Mouse (Mus musculus): ENCODE measurements around the gene Ttyh3. TPM values are rescaled to one million over a fixed set of nuclear protein-coding genes. Genes with fewer than 3 reads are reported as not detected.

Ttyh3 gene
- total and polyA plus RNA-seq, 2 experiments from 2014 or later: 56.6 to 196 TPM

- H3K4me2 ChIP-seq (ENCODE audit: low read depth, low read length, poor library complexity, severe bottlenecking): no peak overlapping the region
- peaks cover 22% of the 10 kb centered on the region for H3K36me3 ChIP-seq (ENCODE audit: insufficient read depth, low read length)
- 89% methylated on average over 4 of the region's 4 CpGs for WGBS
- no peak for ATAC-seq (ENCODE audit: low FRiP score)
- H3K4me1 ChIP-seq (ENCODE audit: insufficient read depth, low read length): peaks cover 8% of the 10 kb centered on the region; the same call in 1 of the 2 replicates
- no peak for DNase-seq (ENCODE audit: low spot score)
- no peak overlapping the region for H3K27ac ChIP-seq (ENCODE audit: low read depth, low read length)
- H3K9ac ChIP-seq (replicated peaks; ENCODE audit: low read length, poor library complexity, severe bottlenecking): no peak overlapping the region
- no peaks in the 10 kb centered on the region for H3K9me3 ChIP-seq (ENCODE audit: low read length)
- H3K27me3 ChIP-seq (ENCODE audit: insufficient read depth, low read length): no peaks in the 10 kb centered on the region
- H3K4me3 ChIP-seq (ENCODE audit: low read depth, low read length): no peak overlapping the region
- no peak for TF ChIP-seq CTCF (IDR thresholded peaks at IDR 0.05)
These were observed 9.5 kb downstream of the Ttyh3 start for GRCm38 (mm10) chr5:140639312-140639711.

- 91% methylated on average over 6 of the region's 6 CpGs for WGBS
- ATAC-seq (ENCODE audit: low FRiP score) (no peak), DNase-seq (ENCODE audit: low spot score) (no peak)
- Histone ChIP-seq H3K36me3 (ENCODE audit: insufficient read depth, low read length) (peaks cover 28% of the 10 kb centered on the region), H3K4me3 (ENCODE audit: low read depth, low read length) (no peak overlapping the region), H3K9ac (replicated peaks; ENCODE audit: low read length, poor library complexity, severe bottlenecking) (no peak overlapping the region), H3K9me3 (ENCODE audit: low read length) (no peaks in the 10 kb centered on the region), H3K4me1 (ENCODE audit: insufficient read depth, low read length) (peaks cover 8% of the 10 kb centered on the region; the same call in 1 of the 2 replicates), H3K27ac (ENCODE audit: low read depth, low read length) (no peak overlapping the region), H3K4me2 (ENCODE audit: low read depth, low read length, poor library complexity, severe bottlenecking) (no peak overlapping the region), H3K27me3 (ENCODE audit: insufficient read depth, low read length) (no peaks in the 10 kb centered on the region)
- TF ChIP-seq CTCF (IDR thresholded peaks at IDR 0.05): no peak
These were observed 10.3 kb downstream of the Ttyh3 start for GRCm38 (mm10) chr5:140638484-140638883.

- Histone ChIP-seq H3K9me3 (ENCODE audit: low read length) (no peaks in the 10 kb centered on the region), H3K27ac (ENCODE audit: low read depth, low read length) (no peak overlapping the region), H3K36me3 (ENCODE audit: insufficient read depth, low read length) (peaks cover 33% of the 10 kb centered on the region), H3K4me3 (ENCODE audit: low read depth, low read length) (no peak overlapping the region), H3K4me1 (ENCODE audit: insufficient read depth, low read length) (peaks cover 8% of the 10 kb centered on the region; the same call in 1 of the 2 replicates), H3K9ac (replicated peaks; ENCODE audit: low read length, poor library complexity, severe bottlenecking) (no peak overlapping the region), H3K4me2 (ENCODE audit: low read depth, low read length, poor library complexity, severe bottlenecking) (no peak overlapping the region), H3K27me3 (ENCODE audit: insufficient read depth, low read length) (no peaks in the 10 kb centered on the region)
- 91% methylated on average over 3 of the region's 3 CpGs for WGBS
- ATAC-seq (ENCODE audit: low FRiP score): no peak
- no peak for DNase-seq (ENCODE audit: low spot score)
- no peak for TF ChIP-seq CTCF (IDR thresholded peaks at IDR 0.05)
These were observed 10.8 kb downstream of the Ttyh3 start for GRCm38 (mm10) chr5:140637989-140638388.

- no peak overlapping the region for H3K4me3 ChIP-seq (ENCODE audit: low read depth, low read length)
- peaks cover 4% of the 10 kb centered on the region; the same call in 1 of the 2 replicates for H3K4me1 ChIP-seq (ENCODE audit: insufficient read depth, low read length)
- WGBS: 60% methylated on average over 6 of the region's 6 CpGs
- no peaks in the 10 kb centered on the region for H3K27me3 ChIP-seq (ENCODE audit: insufficient read depth, low read length)
- no peak for TF ChIP-seq CTCF (IDR thresholded peaks at IDR 0.05)
- no peaks in the 10 kb centered on the region for H3K9me3 ChIP-seq (ENCODE audit: low read length)
- H3K27ac ChIP-seq (ENCODE audit: low read depth, low read length): 0 out of 2 replicates have a peak overlapping the region, but pooled peaks have one; percentile 32
- H3K9ac ChIP-seq (replicated peaks; ENCODE audit: low read length, poor library complexity, severe bottlenecking): no peak overlapping the region
- no peak for ATAC-seq (ENCODE audit: low FRiP score)
- H3K36me3 ChIP-seq (ENCODE audit: insufficient read depth, low read length): peaks cover 43% of the 10 kb centered on the region
- peak; percentile 71 for DNase-seq (ENCODE audit: low spot score)
- no peak overlapping the region for H3K4me2 ChIP-seq (ENCODE audit: low read depth, low read length, poor library complexity, severe bottlenecking)
These were observed 11.8 kb downstream of the Ttyh3 start for GRCm38 (mm10) chr5:140637058-140637410.

GRCm38 (mm10) chr5:140636316-140637057, 12.3 kb downstream of the Ttyh3 start:
- Histone ChIP-seq H3K27ac (ENCODE audit: low read depth, low read length) (no peak overlapping the region), H3K4me1 (ENCODE audit: insufficient read depth, low read length) (peaks cover 4% of the 10 kb centered on the region; the same call in 1 of the 2 replicates), H3K27me3 (ENCODE audit: insufficient read depth, low read length) (no peaks in the 10 kb centered on the region), H3K4me3 (ENCODE audit: low read depth, low read length) (no peak overlapping the region), H3K9me3 (ENCODE audit: low read length) (no peaks in the 10 kb centered on the region), H3K4me2 (ENCODE audit: low read depth, low read length, poor library complexity, severe bottlenecking) (no peak overlapping the region), H3K9ac (replicated peaks; ENCODE audit: low read length, poor library complexity, severe bottlenecking) (no peak overlapping the region), H3K36me3 (ENCODE audit: insufficient read depth, low read length) (peaks cover 47% of the 10 kb centered on the region)
- TF ChIP-seq CTCF (IDR thresholded peaks at IDR 0.05): peak; percentile 53
- 90% methylated on average over 7 of the region's 7 CpGs for WGBS
- DNase-seq (ENCODE audit: low spot score) (no peak), ATAC-seq (ENCODE audit: low FRiP score) (no peak)

Data from midbrain, postnatal 0 days (tissue).